Mouse (Mus musculus) liver, embryonic 14.5 days (tissue): ENCODE results near the gene Sh3rf1.

ENCODE experiments used
- CTCF ChIP-seq: IDR thresholded peaks from 2 replicates; pipeline ENCODE4 v1.5.1; 2016; ENCODE audit warnings: antibody characterized with exemption, low read depth, control low read depth
- EP300 ChIP-seq: IDR thresholded peaks from 2 replicates; pipeline ENCODE4 v1.6.1; 2016; ENCODE audit warnings: antibody characterized with exemption, low read depth

- TF ChIP-seq CTCF (no peak), EP300 (no peak)
These were observed 123.9 kb downstream of the Sh3rf1 start for GRCm38 (mm10) chr8:61347526-61347925.
